Mouse (Mus musculus) urinary bladder, postnatal 4 days (tissue): ENCODE measurements around the gene Krtdap.
"Not testable (repeated sequence)": the region's sequence is repeated elsewhere in the genome, so short reads cannot be mapped to it uniquely, and the experiment has no call there.

ENCODE experiments used
- DNase-seq, 2 experiments: peaks; one replicate each; pipeline ENCODE4 v3.0.0; 2021 to 2022; ENCODE audit warnings: low spot score in 2 of 2

Gene Krtdap

GRCm38 (mm10) chr7:30785721-30786546, 1.8 kb upstream of the Krtdap start:
- no peak for DNase-seq

DNA sequence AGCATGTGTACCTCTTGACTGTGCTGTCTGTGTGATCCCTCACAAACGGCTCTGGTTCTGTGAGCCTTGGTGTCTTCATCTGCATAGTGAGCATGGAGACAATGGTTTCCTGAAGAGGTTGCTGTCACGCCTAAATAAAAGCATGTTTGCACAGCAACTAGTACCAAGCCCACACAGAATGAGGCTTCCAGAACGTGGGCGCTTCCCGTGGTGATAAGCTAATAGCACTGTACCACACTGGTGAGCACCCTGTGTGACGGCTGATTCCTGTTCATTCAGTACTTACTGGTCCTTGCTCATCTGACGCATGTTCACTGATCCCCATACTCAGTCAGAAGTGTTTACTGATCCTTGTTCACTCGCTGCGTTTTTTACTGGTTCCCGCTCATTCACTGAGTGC, 2.4 kb downstream of the Krtdap start:
- DNase-seq = no peak

DNA sequence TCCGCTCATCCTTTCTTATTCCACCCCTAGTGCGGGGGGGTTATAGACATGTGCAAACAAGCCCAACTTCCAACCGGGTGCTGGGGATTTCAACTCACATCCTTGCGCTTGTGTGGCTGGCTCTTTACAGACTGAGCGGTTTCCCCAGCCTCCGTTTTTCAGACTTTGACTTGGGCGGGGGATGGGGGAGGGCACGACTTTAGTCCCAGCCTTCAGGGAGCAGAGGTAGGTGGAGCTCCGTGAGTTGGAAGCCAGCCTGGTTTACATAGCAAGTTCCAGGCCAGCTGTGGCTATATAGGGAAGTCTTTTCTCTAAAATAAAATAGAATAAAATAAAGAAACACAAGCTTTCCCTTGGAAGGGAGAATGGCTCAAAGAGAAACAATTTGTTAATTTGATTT, 4.2 kb downstream of the Krtdap start:
- DNase-seq = no peak

DNA sequence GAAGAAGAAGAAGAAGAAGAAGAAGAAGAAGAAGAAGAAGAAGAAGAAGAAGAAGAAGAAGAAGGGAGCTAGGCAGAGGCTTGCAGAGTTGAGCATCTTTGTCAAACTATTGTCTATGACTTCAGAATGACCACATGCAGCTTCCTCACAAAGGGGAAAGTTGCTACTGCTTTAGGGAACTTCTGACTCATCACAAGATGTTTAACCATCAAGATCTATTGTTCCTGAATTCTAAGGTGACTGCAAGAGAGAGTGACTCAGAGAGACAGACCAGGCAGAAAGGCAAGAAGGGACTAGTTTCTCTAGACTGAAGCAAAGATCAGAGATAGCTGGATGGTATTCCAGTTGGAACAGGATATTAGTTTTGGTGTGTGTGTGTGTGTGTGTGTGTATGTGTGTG, 7.2 kb downstream of the Krtdap start:
- DNase-seq = no peak

GRCm38 (mm10) chr7:30796790-30797189, 9.1 kb downstream of the Krtdap start:
- no peak for DNase-seq

DNA sequence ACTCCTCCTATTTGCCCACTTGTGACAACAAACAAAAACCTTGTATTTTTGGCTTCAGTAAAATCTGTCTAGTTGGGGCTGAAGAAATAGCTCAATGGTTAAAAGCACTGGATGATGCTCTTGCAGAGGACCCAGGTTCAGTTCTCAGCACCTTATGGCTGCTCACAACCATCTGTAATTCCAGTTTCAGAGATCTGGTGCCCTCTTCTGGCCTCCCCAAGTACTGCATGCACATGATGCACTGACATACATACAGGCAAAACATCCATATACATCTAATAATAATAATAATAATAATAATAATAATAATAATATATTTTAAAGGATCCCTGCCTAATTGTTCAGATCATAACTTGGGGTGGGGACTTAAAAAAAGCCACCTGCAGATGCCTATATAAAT, 13.0 kb downstream of the Krtdap start:
- no peak for DNase-seq

- no peak for DNase-seq
These were observed 15.6 kb downstream of the Krtdap start for GRCm38 (mm10) chr7:30803256-30803655.

DNA sequence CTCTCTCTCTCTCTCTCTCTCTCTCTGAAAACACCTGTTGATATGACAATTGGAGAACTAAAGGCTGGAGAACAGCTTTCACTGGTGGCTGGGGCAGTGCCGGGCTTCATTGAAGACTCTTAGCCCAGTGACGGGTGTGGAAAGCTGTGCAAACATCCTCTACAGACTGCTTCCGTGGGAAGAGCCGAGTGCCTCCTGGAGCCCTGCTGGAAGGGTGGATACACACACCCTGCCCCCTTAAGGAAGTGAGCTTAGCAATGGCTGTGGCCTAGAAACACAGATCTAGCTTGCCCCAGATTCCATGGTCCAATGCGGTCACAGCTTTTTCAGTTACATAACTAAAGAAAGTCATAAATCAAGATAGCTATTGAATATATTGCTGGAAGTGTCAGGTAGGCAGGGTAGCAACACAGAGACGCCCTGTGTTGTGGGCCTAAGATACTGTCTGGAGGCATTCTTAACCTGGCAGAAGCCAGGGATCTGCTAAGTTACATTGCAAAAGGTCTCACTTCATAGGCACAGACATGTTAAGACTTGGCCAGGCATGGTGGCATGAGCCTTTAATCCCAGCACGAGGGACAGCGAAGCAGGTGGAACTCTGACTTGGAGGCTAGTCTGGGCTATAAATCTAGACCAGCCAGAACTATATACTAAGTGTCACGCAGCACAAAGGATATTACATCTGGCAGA, 16.5 kb downstream of the Krtdap start:
- DNase-seq = no peak

DNA sequence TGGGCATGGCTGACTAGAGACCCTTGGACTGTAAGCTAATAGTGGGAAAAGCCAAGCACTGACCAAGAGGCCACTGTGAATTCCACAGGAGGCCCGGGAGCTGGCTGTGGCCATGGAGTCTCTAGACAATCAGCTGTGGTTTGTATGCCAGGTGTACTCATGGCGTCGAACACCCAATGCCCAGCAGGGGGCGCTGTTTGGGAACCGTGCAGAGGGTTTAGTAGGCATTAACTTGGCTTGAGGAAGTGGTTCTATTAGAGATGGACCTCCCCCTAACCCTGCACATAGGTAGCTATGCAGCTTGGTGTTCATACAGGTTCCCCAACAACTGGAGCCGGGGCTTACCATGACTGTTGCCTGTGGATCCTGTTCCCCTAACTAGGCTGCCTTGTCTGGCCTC, 18.2 kb downstream of the Krtdap start:
- DNase-seq = no peak

DNA sequence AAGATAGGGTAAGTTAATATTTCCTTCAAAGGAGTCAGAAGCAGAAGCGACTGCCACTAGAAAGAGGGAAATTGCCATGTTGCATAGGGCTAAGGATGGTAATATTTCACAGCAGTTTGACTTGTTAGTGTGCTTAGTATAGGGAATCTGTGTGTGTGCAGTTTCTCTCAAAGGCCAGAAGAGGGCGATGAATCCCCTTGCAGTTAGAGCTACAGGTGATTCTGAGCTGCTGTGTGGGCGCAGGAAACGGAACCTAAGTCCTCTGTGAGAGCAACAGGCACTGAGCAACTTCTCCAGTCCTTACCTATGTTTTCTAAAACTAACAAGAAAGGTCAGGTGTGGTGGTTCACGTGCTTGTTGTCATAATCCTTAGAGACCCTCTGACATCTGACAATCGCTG, 22.6 kb downstream of the Krtdap start:
- DNase-seq = no peak

DNA sequence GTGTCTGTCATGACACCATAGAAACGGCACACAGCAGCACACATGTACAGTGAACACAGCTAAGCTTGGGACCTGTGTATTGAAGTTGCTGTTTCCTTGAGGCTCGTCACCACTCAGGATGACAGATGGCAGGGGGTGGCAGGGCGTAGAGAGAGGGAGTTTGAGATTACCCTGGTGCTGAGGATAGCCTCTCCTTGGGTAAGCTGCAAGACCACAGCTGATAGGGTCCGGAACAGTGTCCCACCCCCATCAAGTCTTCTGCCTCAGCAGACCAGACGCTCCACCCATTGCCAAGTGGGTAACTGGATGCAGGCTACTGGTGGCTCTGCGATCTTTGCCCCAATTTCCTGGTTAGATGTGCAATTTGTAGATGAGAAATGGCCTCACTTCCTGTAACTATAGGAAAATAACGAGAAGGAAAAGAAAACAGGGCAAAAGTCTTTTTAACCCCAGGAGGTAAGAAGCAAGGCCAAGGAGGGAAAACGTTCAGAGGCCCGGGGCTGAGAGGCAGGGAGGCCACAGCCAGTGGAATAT, 24.1 kb downstream of the Krtdap start:
- DNase-seq = no peak

DNA sequence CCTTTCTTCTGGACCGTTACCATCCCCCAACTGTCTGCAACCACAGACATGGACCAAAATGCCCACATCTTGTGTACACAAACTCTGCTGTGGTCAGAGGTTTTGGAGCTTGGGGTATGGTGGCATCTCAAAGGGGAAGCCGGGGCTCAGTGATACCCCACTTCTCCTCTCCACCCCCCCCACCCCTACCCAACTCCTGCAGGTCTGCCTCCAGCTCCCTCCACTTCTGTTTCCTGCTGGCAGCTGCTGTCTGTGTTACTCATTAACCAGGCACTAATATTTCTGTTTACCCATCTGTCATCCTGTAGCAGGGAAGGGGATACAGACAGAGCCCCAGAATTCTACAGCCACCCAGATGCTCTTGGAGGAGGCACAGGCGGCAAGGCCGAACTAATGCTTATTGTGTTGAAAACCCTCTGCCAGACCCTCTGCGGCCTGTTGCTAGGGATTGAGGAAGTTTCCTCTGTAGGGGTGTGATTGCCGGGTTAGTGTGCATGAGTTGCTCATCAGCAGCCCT, 24.7 kb downstream of the Krtdap start:
- DNase-seq = no peak

DNA sequence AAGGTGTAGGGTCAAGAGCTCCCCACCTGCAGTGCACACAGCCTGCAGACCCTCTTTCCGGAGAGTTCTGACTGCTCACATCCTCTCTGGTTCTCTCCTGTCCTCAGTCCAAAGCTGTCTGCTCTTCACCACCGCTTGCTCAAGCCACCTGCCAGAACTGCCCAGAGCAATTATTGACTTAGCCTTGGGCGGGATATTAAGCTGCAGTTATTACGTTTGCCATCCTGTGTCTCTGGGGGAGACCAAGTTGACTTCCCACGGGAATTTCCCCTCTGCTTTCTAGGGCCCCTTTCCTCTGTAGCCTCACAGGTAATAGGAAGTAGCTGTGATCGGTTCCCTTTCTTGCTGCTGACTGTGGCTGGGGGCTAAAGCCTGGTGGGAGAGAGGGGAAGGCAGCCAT, 32.4 kb downstream of the Krtdap start:
- DNase-seq = no peak

- no peak for DNase-seq
These were observed 33.3 kb downstream of the Krtdap start for GRCm38 (mm10) chr7:30820854-30821445.

GRCm38 (mm10) chr7:30821532-30821931, 33.8 kb downstream of the Krtdap start:
- no peak for DNase-seq

- no peak for DNase-seq
These were observed 36.0 kb downstream of the Krtdap start, which contains the start of gene Ffar2 for GRCm38 (mm10) chr7:30823675-30824074. Gene Ffar2, minus strand, starts transcription at chr7:30823775.

- no peak for DNase-seq
These were observed 36.6 kb downstream of the Krtdap start for GRCm38 (mm10) chr7:30824306-30824705.

DNA sequence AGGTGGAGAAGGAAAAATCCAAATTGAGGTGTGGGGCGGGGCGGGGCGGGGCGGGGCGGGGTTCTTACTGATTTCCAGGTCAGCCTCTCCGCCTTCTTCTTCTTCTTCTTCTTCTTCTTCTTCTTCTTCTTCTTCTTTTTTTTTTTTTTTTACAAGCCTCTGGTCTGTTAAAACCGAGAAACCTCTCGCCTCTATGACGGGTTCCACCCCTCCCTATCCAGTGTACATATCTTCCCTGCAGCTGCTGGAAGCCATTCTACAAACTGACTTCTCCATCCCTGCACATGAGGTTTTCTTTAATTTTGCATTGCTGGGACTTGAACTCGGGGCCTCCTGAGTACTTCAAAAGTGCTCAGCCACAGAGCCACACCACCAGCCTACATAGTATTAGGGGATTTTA, 39.0 kb downstream of the Krtdap start:
- no peak for DNase-seq

- not testable (repeated sequence) for DNase-seq
These were observed 41.2 kb downstream of the Krtdap start for GRCm38 (mm10) chr7:30828871-30829270.

DNA sequence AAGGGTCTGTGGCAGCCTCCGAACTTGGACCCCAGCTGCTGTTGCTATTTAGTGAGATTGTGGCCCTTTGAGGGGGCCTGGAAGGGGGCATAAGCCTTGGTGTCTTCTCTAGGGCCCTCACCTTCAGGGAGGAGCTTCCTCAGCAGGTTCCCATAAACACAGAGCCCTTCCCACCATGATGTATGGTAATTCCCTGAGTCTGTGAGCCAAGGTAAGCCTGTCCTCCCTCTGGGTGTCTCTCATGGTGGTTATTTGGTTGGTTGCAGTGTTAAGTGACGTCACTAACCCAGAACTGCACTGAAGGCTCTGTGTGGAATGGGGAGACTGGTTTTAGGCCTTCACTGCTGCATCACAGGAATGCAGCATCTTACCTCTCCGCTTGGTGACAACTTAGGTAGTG, 41.7 kb downstream of the Krtdap start:
- DNase-seq = no peak

GRCm38 (mm10) chr7:30832261-30832660, 44.6 kb downstream of the Krtdap start:
- DNase-seq = no peak

DNA sequence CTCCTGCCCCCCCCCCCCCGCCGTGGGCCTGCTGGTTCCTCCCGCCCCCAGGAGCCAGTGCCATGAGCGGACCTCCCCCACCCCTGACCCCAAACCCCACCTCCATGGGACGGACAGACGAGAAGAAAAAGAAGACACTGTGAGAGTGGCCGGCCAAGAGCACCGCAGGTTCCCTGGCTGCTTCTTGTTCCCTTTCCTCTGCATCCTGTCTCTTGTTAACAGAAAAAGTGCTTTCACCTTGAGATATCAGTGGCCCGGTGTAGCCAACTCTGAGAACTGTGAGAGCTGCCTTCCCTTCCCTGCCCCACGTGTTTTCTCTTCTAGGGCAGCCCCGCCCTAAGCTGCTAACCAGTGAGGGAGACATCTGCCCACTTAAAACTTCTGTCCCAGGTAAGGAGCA, 45.0 kb downstream of the Krtdap start:
- DNase-seq = not testable (repeated sequence)
